In genomic region chr8:46713178-46713577, GRCm38 (mm10) we compare ENCODE assay signal across 1 mouse cellular context.
TF ChIP-seq lines count a peak whose summit lies in the region.

No protein-coding gene starts in this region.

TF ChIP-seq in CH12.LX, 34 proteins besides CTCF, POLR2A, EP300 and RAD21 (continued from another document):
- 0 out of 2 replicates have a peak, but pooled peaks have one; percentile 22 for TF ChIP-seq USF2 (conservative IDR thresholded peaks at IDR 0.05; ENCODE audit: low read depth, low read length)
- TF ChIP-seq NELFE (IDR thresholded peaks at IDR 0.05; ENCODE audit: low read depth, low read length) = no peak
TF ChIP-seq in CH12.LX: peak in this region for 17.
